Mouse (Mus musculus) right cerebral cortex, postnatal 36 days (tissue): ENCODE measurements at regions not wholly inside any gene's neighbourhood (a gene's known extent, or its start where the extent isn't known, plus 50 kb on each side); places are given as distances from the start of the nearest gene placed in this dataset.
"Not testable (repeated sequence)": the region's sequence is repeated elsewhere in the genome, so short reads cannot be mapped to it uniquely, and the experiment has no call there.

Source experiments
- DNase-seq, 2 experiments: peaks; one replicate each; pipeline ENCODE4 v3.0.0; 2022; ENCODE audit warnings: low spot score in 2 of 2, mixed read lengths in 1 of 2

- peak; percentile 4 to 12 for DNase-seq
Observed at GRCm38 (mm10) chr13:68167826-68168225, 304.7 kb downstream of the BC048507 start.

DNA sequence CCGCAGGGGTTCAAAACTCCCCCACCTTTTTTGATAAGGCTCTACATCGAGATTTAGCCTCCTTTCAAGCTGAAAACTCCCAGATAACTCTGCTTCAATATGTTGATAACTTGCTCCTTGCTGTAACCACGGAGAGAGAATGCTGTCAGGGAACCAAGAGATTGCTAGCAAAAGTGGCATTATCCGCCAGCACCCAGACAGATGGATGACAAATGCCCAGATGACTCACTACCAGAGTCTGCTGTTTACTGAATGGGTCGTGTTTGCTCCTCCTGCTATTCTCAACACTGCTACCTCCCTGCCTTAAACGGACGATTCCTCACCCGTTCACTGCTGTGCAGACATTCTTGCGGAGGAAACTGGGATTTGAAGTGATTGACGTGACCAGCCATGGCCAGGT is 310.3 kb downstream of the BC048507 start:
- not testable (repeated sequence) for DNase-seq
